Mouse (Mus musculus): ENCODE results near the gene Lyrm7. TPM values are rescaled to one million over a fixed set of nuclear protein-coding genes. Genes with fewer than 3 reads are reported as not detected.
"Not testable (repeated sequence)": the region's sequence is repeated elsewhere in the genome, so short reads cannot be mapped to it uniquely, and the experiment has no call there.

Gene Lyrm7
- polyA plus RNA-seq, 1 experiment: 0.42 TPM

- TF ChIP-seq CTCF (IDR thresholded peaks at IDR 0.05; ENCODE audit: extremely low read depth, insufficient read depth, insufficient read length, insufficient replicate concordance): peak; percentile 72; the same call in 1 of the 2 replicates
- no peak for TF ChIP-seq POLR2A (IDR thresholded peaks at IDR 0.05; ENCODE audit: low read depth, low read length)
- Histone ChIP-seq H3K27ac (ENCODE audit: insufficient read depth, low read length) (no peak overlapping the region), H3K4me3 (ENCODE audit: extremely low read depth, insufficient read depth, insufficient read length) (no peak overlapping the region), H3K36me3 (ENCODE audit: control insufficient read depth, insufficient read depth, low read length) (no peaks in the 10 kb centered on the region), H3K4me1 (ENCODE audit: control insufficient read depth, insufficient read depth, insufficient read length) (no peaks in the 10 kb centered on the region; the same call in none of the 2 replicates), H3K27me3 (ENCODE audit: control insufficient read depth, insufficient read depth, low read length) (no peaks in the 10 kb centered on the region)
- WGBS: 53% methylated on average over 10 of the region's 10 CpGs
- peak in 1 of 2 experiments; percentile 39 for DNase-seq (ENCODE audit: low read depth in 1 of 2, low spot score in 2 of 2)
Measured at GRCm38 (mm10) chr11:54862621-54863520, 2.2 kb upstream of the Lyrm7 start.

GRCm38 (mm10) chr11:54861471-54862420 is 1.0 kb upstream of the Lyrm7 start:
- WGBS: 92% methylated on average over 5 of the region's 5 CpGs
- Histone ChIP-seq H3K27me3 (ENCODE audit: control insufficient read depth, insufficient read depth, low read length) (no peaks in the 10 kb centered on the region), H3K27ac (ENCODE audit: insufficient read depth, low read length) (no peak overlapping the region), H3K36me3 (ENCODE audit: control insufficient read depth, insufficient read depth, low read length) (no peaks in the 10 kb centered on the region), H3K4me3 (ENCODE audit: extremely low read depth, insufficient read depth, insufficient read length) (no peak overlapping the region), H3K4me1 (ENCODE audit: control insufficient read depth, insufficient read depth, insufficient read length) (no peaks in the 10 kb centered on the region; the same call in 1 of the 2 replicates)
- DNase-seq (ENCODE audit: low read depth in 1 of 2, low spot score in 2 of 2): no peak
- TF ChIP-seq CTCF (IDR thresholded peaks at IDR 0.05; ENCODE audit: extremely low read depth, insufficient read depth, insufficient read length, insufficient replicate concordance) (no peak), POLR2A (IDR thresholded peaks at IDR 0.05; ENCODE audit: low read depth, low read length) (no peak)

GRCm38 (mm10) chr11:54859322-54860165 is 1.2 kb downstream of the Lyrm7 start:
- Histone ChIP-seq H3K36me3 (ENCODE audit: control insufficient read depth, insufficient read depth, low read length) (no peaks in the 10 kb centered on the region), H3K27me3 (ENCODE audit: control insufficient read depth, insufficient read depth, low read length) (no peaks in the 10 kb centered on the region), H3K4me3 (ENCODE audit: extremely low read depth, insufficient read depth, insufficient read length) (no peak overlapping the region; the same call in 1 of the 2 replicates), H3K27ac (ENCODE audit: insufficient read depth, low read length) (no peak overlapping the region), H3K4me1 (ENCODE audit: control insufficient read depth, insufficient read depth, insufficient read length) (no peaks in the 10 kb centered on the region; the same call in 1 of the 2 replicates)
- peak; percentile 43; the same call in 1 of the 2 replicates for TF ChIP-seq CTCF (IDR thresholded peaks at IDR 0.05; ENCODE audit: extremely low read depth, insufficient read depth, insufficient read length, insufficient replicate concordance)
- TF ChIP-seq POLR2A (IDR thresholded peaks at IDR 0.05; ENCODE audit: low read depth, low read length): no peak
- WGBS: 29% methylated on average over 11 of the region's 11 CpGs
- DNase-seq (ENCODE audit: low read depth in 1 of 2, low spot score in 2 of 2): peak in 1 of 2 experiments; percentile 24

GRCm38 (mm10) chr11:54858880-54859279 is 1.8 kb downstream of the Lyrm7 start:
- H3K36me3 ChIP-seq (ENCODE audit: control insufficient read depth, insufficient read depth, low read length); H3K27me3 ChIP-seq (ENCODE audit: control insufficient read depth, insufficient read depth, low read length); H3K4me1 ChIP-seq (ENCODE audit: control insufficient read depth, insufficient read depth, insufficient read length); H3K27ac ChIP-seq (ENCODE audit: insufficient read depth, low read length); DNase-seq (ENCODE audit: low read depth in 1 of 2, low spot score in 2 of 2); H3K4me3 ChIP-seq (ENCODE audit: extremely low read depth, insufficient read depth, insufficient read length): not testable (repeated sequence)
- 93% methylated on average over 12 of the region's 12 CpGs for WGBS

GRCm38 (mm10) chr11:54851656-54852055 is 9.1 kb downstream of the Lyrm7 start:
- WGBS: 94% methylated on average over 12 of the region's 12 CpGs
- H3K27ac ChIP-seq (ENCODE audit: insufficient read depth, low read length): no peak overlapping the region

More at GRCm38 (mm10) chr11:54851656-54852055, 9.1 kb downstream of the Lyrm7 start:
- H3K27me3 ChIP-seq (ENCODE audit: control insufficient read depth, insufficient read depth, low read length): no peaks in the 10 kb centered on the region
- peaks cover 9% of the 10 kb centered on the region; the same call in 1 of the 2 replicates for H3K4me1 ChIP-seq (ENCODE audit: control insufficient read depth, insufficient read depth, insufficient read length)
- H3K4me3 ChIP-seq (ENCODE audit: extremely low read depth, insufficient read depth, insufficient read length): no peak overlapping the region
- no peak for DNase-seq (ENCODE audit: low read depth in 1 of 2, low spot score in 2 of 2)
- H3K36me3 ChIP-seq (ENCODE audit: control insufficient read depth, insufficient read depth, low read length): no peaks in the 10 kb centered on the region
- TF ChIP-seq CTCF (IDR thresholded peaks at IDR 0.05; ENCODE audit: extremely low read depth, insufficient read depth, insufficient read length, insufficient replicate concordance): no peak
- no peak for TF ChIP-seq POLR2A (IDR thresholded peaks at IDR 0.05; ENCODE audit: low read depth, low read length)

Measured in spleen, adult 2 months (tissue).